Mouse (Mus musculus) neural tube, embryonic 14.5 days (tissue): ENCODE measurements around the gene Ache. TPM values are rescaled to one million over a fixed set of nuclear protein-coding genes. Genes with fewer than 3 reads are reported as not detected.

Experiments used
- ATAC-seq: fragments of 200-750 bp; cut with Nextera tagmentation; 2 replicates; pipeline ENCODE4 v1.8.0; 2017; ENCODE audit warnings: low read depth, mild to moderate bottlenecking, moderate TSS enrichment, moderate library complexity
- H3K27ac ChIP-seq: fragments of 300-500 bp; sonication (generic); 2 replicates; pipeline ENCODE4 v1.5.1; 2014; ENCODE audit warnings: low read depth, mild to moderate bottlenecking, control low read depth, low read length, moderate library complexity, mixed read lengths
- H3K27me3 ChIP-seq: fragments of 300-500 bp; sonication (generic); 2 replicates; pipeline ENCODE4 v1.6.1; 2014; ENCODE audit warnings: low read length; ENCODE audit not compliant: control insufficient read depth, insufficient read depth
- H3K36me3 ChIP-seq: fragments of 300-500 bp; sonication (generic); 2 replicates; pipeline ENCODE4 v1.6.1; 2014; ENCODE audit warnings: low read length, mixed read lengths; ENCODE audit not compliant: control insufficient read depth, insufficient read depth
- H3K4me1 ChIP-seq: fragments of 300-500 bp; sonication (generic); 2 replicates; pipeline ENCODE4 v1.6.1; 2014; ENCODE audit warnings: low read length; ENCODE audit not compliant: control insufficient read depth, insufficient read depth
- H3K4me2 ChIP-seq: fragments of 300-500 bp; sonication (generic); 2 replicates; pipeline ENCODE4 v1.6.1; 2014; ENCODE audit warnings: mild to moderate bottlenecking, low read depth, low read length, control low read depth
- H3K4me3 ChIP-seq: fragments of 300-500 bp; sonication (generic); 2 replicates; pipeline ENCODE4 v1.5.1; 2014; ENCODE audit warnings: low read depth, low read length, control low read depth, mixed read lengths
- H3K9ac ChIP-seq: fragments of 300-500 bp; sonication (generic); replicated peaks from 2 replicates; pipeline ENCODE4 v1.6.1; 2014; ENCODE audit warnings: low read depth, mild to moderate bottlenecking, control low read depth, low read length, mixed read lengths
- H3K9me3 ChIP-seq: fragments of 300-500 bp; sonication (generic); 2 replicates; pipeline ENCODE4 v1.6.1; 2016; ENCODE audit warnings: low read length; ENCODE audit not compliant: control insufficient read depth
- WGBS: fragments of 180-500 bp; shearing (Covaris S2); extraction: QIAGEN DNeasy Blood & Tissue Kit; methylation state at CpG from one replicate; pipeline ENCODE4 v1.1.7; 2014; 5-methylcytosine and 5-hydroxymethylcytosine counted together
- polyA plus RNA-seq: library from polyadenylated mRNA; unstranded; fragments of >200 nt; fragmentation: Nextera tagmentation; extraction: Ambion mirVana; gene quantifications from 2 replicates; pipeline ENCODE4 v1.2.1, GENCODE M21; 2014

The Ache gene
- polyA plus RNA-seq, 1 experiment from 2014 or later, result 79.1 TPM

GRCm38 (mm10) chr5:137285986-137286385, 1.3 kb upstream of the Ache start:
- H3K4me3 ChIP-seq, result no peak overlapping the region
- H3K27me3 ChIP-seq, result peaks cover 6% of the 10 kb centered on the region; the same call in 1 of the 2 replicates
- H3K27ac ChIP-seq, result no peak overlapping the region; the same call in 1 of the 2 replicates
- 0 out of 2 replicates have a peak overlapping the region, but pooled peaks have one; percentile 22 for H3K9ac ChIP-seq
- H3K9me3 ChIP-seq, result no peaks in the 10 kb centered on the region
- WGBS, result 63% methylated on average over 7 of the region's 7 CpGs
- H3K36me3 ChIP-seq, result no peaks in the 10 kb centered on the region
- peaks cover 9% of the 10 kb centered on the region; the same call in 1 of the 2 replicates for H3K4me1 ChIP-seq
- peak overlapping the region; percentile 71 for H3K4me2 ChIP-seq
- ATAC-seq, result no peak

- H3K36me3 ChIP-seq, result no peaks in the 10 kb centered on the region
- peak; percentile 78 for ATAC-seq
- H3K27me3 ChIP-seq, result peaks cover 6% of the 10 kb centered on the region; the same call in 1 of the 2 replicates
- H3K4me2 ChIP-seq, result peak overlapping the region; percentile 71
- H3K27ac ChIP-seq, result peak overlapping the region; percentile 80; the same call in 1 of the 2 replicates
- peaks cover 9% of the 10 kb centered on the region; the same call in 1 of the 2 replicates for H3K4me1 ChIP-seq
- H3K9ac ChIP-seq, result peak overlapping the region; percentile 55
- peak overlapping the region; percentile 38 for H3K4me3 ChIP-seq
- WGBS, result 1% methylated on average over 14 of the region's 16 CpGs
- H3K9me3 ChIP-seq, result no peaks in the 10 kb centered on the region
Observed at GRCm38 (mm10) chr5:137286655-137287031, 676 bp upstream of the Ache start.

- WGBS, result under 1% methylated on average over 55 of the region's 65 CpGs
Observed at GRCm38 (mm10) chr5:137287953-137288743, 829 bp downstream of the Ache start.

GRCm38 (mm10) chr5:137288999-137289470, 1.7 kb downstream of the Ache start:
- no peaks in the 10 kb centered on the region for H3K36me3 ChIP-seq
- peaks cover 9% of the 10 kb centered on the region; the same call in 1 of the 2 replicates for H3K4me1 ChIP-seq
- WGBS, result 4% methylated on average over 25 of the region's 25 CpGs
- peak overlapping the region; percentile 55 for H3K9ac ChIP-seq
- H3K27me3 ChIP-seq, result peaks cover 6% of the 10 kb centered on the region; the same call in 1 of the 2 replicates
- peak; percentile 12; the same call in 1 of the 2 replicates for ATAC-seq
- H3K9me3 ChIP-seq, result no peaks in the 10 kb centered on the region
- peak overlapping the region; percentile 38 for H3K4me3 ChIP-seq
- H3K27ac ChIP-seq, result no peak overlapping the region
- peak overlapping the region; percentile 71 for H3K4me2 ChIP-seq

More at GRCm38 (mm10) chr5:137287953-137288743, 829 bp downstream of the Ache start:
- ATAC-seq, result peak; percentile 17; the same call in 1 of the 2 replicates
- Histone ChIP-seq H3K9me3 (no peaks in the 10 kb centered on the region), H3K4me3 (peak overlapping the region; percentile 38), H3K4me2 (peak overlapping the region; percentile 71), H3K36me3 (no peaks in the 10 kb centered on the region), H3K27ac (peak overlapping the region; percentile 80), H3K27me3 (peaks cover 6% of the 10 kb centered on the region; the same call in 1 of the 2 replicates), H3K9ac (peak overlapping the region; percentile 55), H3K4me1 (peaks cover 9% of the 10 kb centered on the region; the same call in 1 of the 2 replicates)

GRCm38 (mm10) chr5:137289591-137290365, 2.5 kb downstream of the Ache start:
- no peak overlapping the region for H3K27ac ChIP-seq
- H3K4me3 ChIP-seq, result peak overlapping the region; percentile 38
- H3K27me3 ChIP-seq, result peaks cover 6% of the 10 kb centered on the region; the same call in 1 of the 2 replicates
- peak overlapping the region; percentile 55; the same call in 1 of the 2 replicates for H3K9ac ChIP-seq
- no peaks in the 10 kb centered on the region for H3K9me3 ChIP-seq
- H3K4me2 ChIP-seq, result peak overlapping the region; percentile 71
- 65% methylated on average over 13 of the region's 13 CpGs for WGBS
- no peaks in the 10 kb centered on the region for H3K36me3 ChIP-seq
- H3K4me1 ChIP-seq, result peaks cover 10% of the 10 kb centered on the region
- ATAC-seq, result no peak

- WGBS, result 23% methylated on average over 15 of the region's 15 CpGs
- H3K27me3 ChIP-seq, result peaks cover 6% of the 10 kb centered on the region; the same call in 1 of the 2 replicates
- H3K36me3 ChIP-seq, result peaks cover 6% of the 10 kb centered on the region; the same call in 1 of the 2 replicates
- no peak overlapping the region for H3K4me2 ChIP-seq
- H3K9me3 ChIP-seq, result no peaks in the 10 kb centered on the region
- no peak overlapping the region for H3K27ac ChIP-seq
- peaks cover 17% of the 10 kb centered on the region for H3K4me1 ChIP-seq
- no peak for ATAC-seq
- no peak overlapping the region for H3K4me3 ChIP-seq
- H3K9ac ChIP-seq, result no peak overlapping the region
Observed at GRCm38 (mm10) chr5:137290677-137291076, 3.4 kb downstream of the Ache start.

- peaks cover 14% of the 10 kb centered on the region for H3K36me3 ChIP-seq
- no peak overlapping the region for H3K4me3 ChIP-seq
- WGBS, result 84% methylated on average over 15 of the region's 15 CpGs
- ATAC-seq, result no peak
- peaks cover 15% of the 10 kb centered on the region for H3K4me1 ChIP-seq
- peaks cover 6% of the 10 kb centered on the region; the same call in 1 of the 2 replicates for H3K27me3 ChIP-seq
- no peak overlapping the region for H3K9ac ChIP-seq
- no peaks in the 10 kb centered on the region for H3K9me3 ChIP-seq
- H3K4me2 ChIP-seq, result no peak overlapping the region
- no peak overlapping the region for H3K27ac ChIP-seq
Observed at GRCm38 (mm10) chr5:137291381-137291926, 4.1 kb downstream of the Ache start.

GRCm38 (mm10) chr5:137293282-137293681, 6.0 kb downstream of the Ache start:
- Histone ChIP-seq H3K9me3 (no peaks in the 10 kb centered on the region), H3K4me3 (peak overlapping the region; percentile 36), H3K27ac (peak overlapping the region; percentile 73), H3K27me3 (peaks cover 5% of the 10 kb centered on the region; the same call in 1 of the 2 replicates), H3K9ac (peak overlapping the region; percentile 51), H3K4me1 (peaks cover 10% of the 10 kb centered on the region), H3K36me3 (peaks cover 32% of the 10 kb centered on the region), H3K4me2 (peak overlapping the region; percentile 63)
- no peak for ATAC-seq
- WGBS, result under 1% methylated on average over 14 of the region's 15 CpGs
